Mouse (Mus musculus) liver, embryonic 14.5 days (tissue): ENCODE measurements around the gene Lbhd2. TPM values are rescaled to one million over a fixed set of nuclear protein-coding genes. Genes with fewer than 3 reads are reported as not detected.

Source experiments
- ATAC-seq: fragments of 200-750 bp; cut with Nextera tagmentation; 2 replicates; pipeline ENCODE4 v1.8.0; 2017; ENCODE audit warnings: moderate number of reproducible peaks, mild to moderate bottlenecking, moderate library complexity; ENCODE audit not compliant: insufficient read depth
- DNase-seq, 3 experiments: peaks; one replicate each; pipeline ENCODE4 v3.0.0-alpha.2; 2012 to 2013; ENCODE audit warnings: low read depth in 3 of 3, low spot score in 3 of 3
- H3K27ac ChIP-seq: fragments of 300-500 bp; sonication (generic); 2 replicates; pipeline ENCODE4 v1.5.1; 2014; ENCODE audit warnings: moderate library complexity, mild to moderate bottlenecking, control low read depth, inconsistent platforms
- H3K27me3 ChIP-seq: fragments of 300-500 bp; sonication (generic); 2 replicates; pipeline ENCODE4 v1.6.1; 2014; ENCODE audit warnings: mild to moderate bottlenecking, low read length, moderate library complexity; ENCODE audit not compliant: control insufficient read depth, insufficient read depth
- H3K36me3 ChIP-seq: fragments of 300-500 bp; sonication (generic); replicated peaks from 2 replicates; pipeline ENCODE4 v1.6.1; 2014; ENCODE audit warnings: low read depth; ENCODE audit not compliant: control insufficient read depth, insufficient read depth
- H3K4me1 ChIP-seq, 2 experiments: fragments of 200-500 bp in 1 of 2; fragments of 300-500 bp in 1 of 2; sonication (generic) in 1 of 2; replicated peaks; 2 replicates each; pipeline ENCODE4 v1.6.1; 2012 to 2014; ENCODE audit warnings: antibody characterized with exemption in 1 of 2, inconsistent platforms in 1 of 2, low read length in 1 of 2; ENCODE audit not compliant: control insufficient read depth in 2 of 2, insufficient read depth in 2 of 2
- H3K4me2 ChIP-seq: fragments of 300-500 bp; sonication (generic); 2 replicates; pipeline ENCODE4 v1.6.1; 2014; ENCODE audit warnings: low read depth, mild to moderate bottlenecking, control low read depth, moderate library complexity
- H3K4me3 ChIP-seq, 2 experiments: fragments of 200-500 bp in 1 of 2; fragments of 300-500 bp in 1 of 2; sonication (generic) in 1 of 2; 2 replicates each; pipeline ENCODE4 v1.5.1; 2012 to 2014; ENCODE audit warnings: low read depth in 2 of 2, low read length in 2 of 2, mild to moderate bottlenecking in 2 of 2, control low read depth in 1 of 2, inconsistent platforms in 1 of 2, moderate library complexity in 1 of 2; ENCODE audit not compliant: insufficient read depth in 1 of 2
- H3K9ac ChIP-seq: fragments of 300-500 bp; sonication (generic); replicated peaks from 2 replicates; pipeline ENCODE4 v1.6.1; 2014; ENCODE audit warnings: mild to moderate bottlenecking, control low read depth, moderate library complexity
- H3K9me3 ChIP-seq: fragments of 300-500 bp; sonication (generic); 2 replicates; pipeline ENCODE4 v1.6.1; 2016; ENCODE audit warnings: low read length, mixed read lengths; ENCODE audit not compliant: control insufficient read depth
- CTCF ChIP-seq: IDR thresholded peaks from 2 replicates; pipeline ENCODE4 v1.5.1; 2016; ENCODE audit warnings: antibody characterized with exemption, low read depth, control low read depth
- EP300 ChIP-seq: IDR thresholded peaks from 2 replicates; pipeline ENCODE4 v1.6.1; 2016; ENCODE audit warnings: antibody characterized with exemption, low read depth
- WGBS: fragments of 180-500 bp; shearing (Covaris S2); extraction: QIAGEN DNeasy Blood & Tissue Kit; methylation state at CpG from one replicate; pipeline ENCODE4 v1.1.7; 2014; ENCODE audit not compliant: insufficient replicate concordance; 5-methylcytosine and 5-hydroxymethylcytosine counted together
- polyA plus RNA-seq, 2 experiments: library from polyadenylated mRNA; depleted of rRNA in 1 of 2; stranded (reverse) in 1 of 2; unstranded in 1 of 2; fragments of >200 nt; fragmentation: Nextera tagmentation in 1 of 2; extraction: Ambion mirVana in 1 of 2; gene quantifications; 2 replicates each; pipeline versions ENCODE4 v1.2.1 to v1.2.3; 2012 to 2014

The Lbhd2 gene
- polyA plus RNA-seq, 2 experiments, result 0.15 TPM; not detected in 1

- Histone ChIP-seq H3K36me3 (peaks cover 45% of the 10 kb centered on the region), H3K4me1 (peaks cover 0 to 2% of the 10 kb centered on the region in 2 experiments; a peak in 1 of 4 replicates), H3K27me3 (no peaks in the 10 kb centered on the region; the same call in 1 of the 2 replicates), H3K4me3 (no peak overlapping the region), H3K9me3 (no peaks in the 10 kb centered on the region), H3K27ac (no peak overlapping the region), H3K9ac (0 out of 2 replicates have a peak overlapping the region, but pooled peaks have one; percentile 9), H3K4me2 (no peak overlapping the region)
- ATAC-seq (peak; percentile 10; the same call in 1 of the 2 replicates), DNase-seq (no peak)
- TF ChIP-seq EP300, result no peak
- no peak for TF ChIP-seq CTCF
- WGBS, result 65% methylated on average over 12 of the region's 12 CpGs
Measured at GRCm38 (mm10) chr12:111455311-111455846, 48.8 kb downstream of the Lbhd2 start.

- Histone ChIP-seq H3K4me1 (peaks cover 0 to 2% of the 10 kb centered on the region in 2 experiments; a peak in 1 of 4 replicates), H3K27ac (no peak overlapping the region), H3K9ac (no peak overlapping the region), H3K4me3 (no peak overlapping the region), H3K36me3 (peaks cover 40% of the 10 kb centered on the region), H3K27me3 (no peaks in the 10 kb centered on the region; the same call in 1 of the 2 replicates), H3K4me2 (no peak overlapping the region), H3K9me3 (no peaks in the 10 kb centered on the region)
- WGBS, result 42% methylated on average over 8 of the region's 8 CpGs
- DNase-seq (no peak), ATAC-seq (peak; percentile 10; the same call in 1 of the 2 replicates)
- TF ChIP-seq CTCF (no peak), EP300 (no peak)
Measured at GRCm38 (mm10) chr12:111455860-111456259, 49.3 kb downstream of the Lbhd2 start.

GRCm38 (mm10) chr12:111457742-111458141, 51.1 kb downstream of the Lbhd2 start:
- ATAC-seq, result no peak
- Histone ChIP-seq H3K36me3 (peaks cover 22% of the 10 kb centered on the region), H3K27ac (no peak overlapping the region), H3K9ac (no peak overlapping the region), H3K4me2 (no peak overlapping the region), H3K27me3 (no peaks in the 10 kb centered on the region; the same call in 1 of the 2 replicates), H3K4me1 (peaks cover 0 to 2% of the 10 kb centered on the region in 2 experiments; a peak in 1 of 4 replicates), H3K4me3 (no peak overlapping the region), H3K9me3 (no peaks in the 10 kb centered on the region)
- WGBS, result 58% methylated on average over 1 of the region's 1 CpGs
- TF ChIP-seq CTCF, result no peak
- no peak for TF ChIP-seq EP300
- no peak for DNase-seq

Other genes with a start within 250 kb of the Lbhd2 start
- gene Traf3, start 240.4 kb upstream of the Lbhd2 start, polyA plus RNA-seq (2012; rRNA removed), result 2.8 TPM in 2 replicates
- gene Traf3, start 240.4 kb upstream of the Lbhd2 start, polyA plus RNA-seq (2014; fragmentation: Nextera tagmentation; extraction: Ambion mirVana), result 2.7 and 2.9 TPM in 2 replicates
- gene 4930595D18Rik, start 222.3 kb upstream of the Lbhd2 start, polyA plus RNA-seq (2012; rRNA removed), result not detected in 2 replicates
- gene 4930595D18Rik, start 222.3 kb upstream of the Lbhd2 start, polyA plus RNA-seq (2014; fragmentation: Nextera tagmentation; extraction: Ambion mirVana), result not detected in 2 replicates
- gene Amn, start 135.7 kb upstream of the Lbhd2 start, polyA plus RNA-seq (2012; rRNA removed), result 0.61 and 0.77 TPM in 2 replicates
- gene Amn, start 135.7 kb upstream of the Lbhd2 start, polyA plus RNA-seq (2014; fragmentation: Nextera tagmentation; extraction: Ambion mirVana), result 0.44 and 0.71 TPM in 2 replicates
- gene Cdc42bpb, start 29.1 kb upstream of the Lbhd2 start, polyA plus RNA-seq (2012; rRNA removed), result 22.5 and 23.2 TPM in 2 replicates
- 5.3 and 6.6 TPM in 2 replicates for gene Cdc42bpb, start 29.1 kb upstream of the Lbhd2 start, polyA plus RNA-seq (2014; fragmentation: Nextera tagmentation; extraction: Ambion mirVana)
- 18.1 and 20.1 TPM in 2 replicates for gene Exoc3l4, start 10.2 kb downstream of the Lbhd2 start, polyA plus RNA-seq (2012; rRNA removed)
- gene Exoc3l4, start 10.2 kb downstream of the Lbhd2 start, polyA plus RNA-seq (2014; fragmentation: Nextera tagmentation; extraction: Ambion mirVana), result 15.8 and 19.3 TPM in 2 replicates
- gene Tnfaip2, start 35.7 kb downstream of the Lbhd2 start, polyA plus RNA-seq (2012; rRNA removed), result 57.6 and 61.8 TPM in 2 replicates
- gene Tnfaip2, start 35.7 kb downstream of the Lbhd2 start, polyA plus RNA-seq (2014; fragmentation: Nextera tagmentation; extraction: Ambion mirVana), result 78.7 and 88.5 TPM in 2 replicates
- 0.61 and 0.91 TPM in 2 replicates for gene Gm266, start 79.0 kb downstream of the Lbhd2 start, polyA plus RNA-seq (2012; rRNA removed)
- 0.42 and 0.53 TPM in 2 replicates for gene Gm266, start 79.0 kb downstream of the Lbhd2 start, polyA plus RNA-seq (2014; fragmentation: Nextera tagmentation; extraction: Ambion mirVana)
- gene Eif5, start 131.2 kb downstream of the Lbhd2 start, polyA plus RNA-seq (2012; rRNA removed), result 64.1 and 112 TPM in 2 replicates
- 411 and 432 TPM in 2 replicates for gene Eif5, start 131.2 kb downstream of the Lbhd2 start, polyA plus RNA-seq (2014; fragmentation: Nextera tagmentation; extraction: Ambion mirVana)
- 14.6 and 24.6 TPM in 2 replicates for gene Mark3, start 167.7 kb downstream of the Lbhd2 start, polyA plus RNA-seq (2012; rRNA removed)
- 18.0 and 19.5 TPM in 2 replicates for gene Mark3, start 167.7 kb downstream of the Lbhd2 start, polyA plus RNA-seq (2014; fragmentation: Nextera tagmentation; extraction: Ambion mirVana)